Mouse (Mus musculus) right cerebral cortex, postnatal 14 days (tissue): ENCODE data around the gene Tmem135.

Experiments used
- DNase-seq: peaks from one replicate; pipeline ENCODE4 v3.0.0; 2022

The Tmem135 gene

GRCm38 (mm10) chr7:89417707-89418106, 13.7 kb upstream of the Tmem135 start:
- DNase-seq: no peak

- no peak for DNase-seq
Measured at GRCm38 (mm10) chr7:89416027-89416426, 12.0 kb upstream of the Tmem135 start.

- no peak for DNase-seq
Measured at GRCm38 (mm10) chr7:89412094-89412493, 8.1 kb upstream of the Tmem135 start.

GRCm38 (mm10) chr7:89411346-89411745, 7.3 kb upstream of the Tmem135 start:
- DNase-seq: no peak

GRCm38 (mm10) chr7:89410294-89410693, 6.3 kb upstream of the Tmem135 start:
- no peak for DNase-seq

GRCm38 (mm10) chr7:89407006-89407940, 3.3 kb upstream of the Tmem135 start:
- no peak for DNase-seq

- DNase-seq: no peak
Measured at GRCm38 (mm10) chr7:89406011-89406410, 2.0 kb upstream of the Tmem135 start.

GRCm38 (mm10) chr7:89404734-89405440, 865 bp upstream of the Tmem135 start:
- DNase-seq: peak; percentile 30

GRCm38 (mm10) chr7:89403053-89403972, 709 bp downstream of the Tmem135 start:
- peak; percentile 58 for DNase-seq

- no peak for DNase-seq
Measured at GRCm38 (mm10) chr7:89401936-89402335, 2.1 kb downstream of the Tmem135 start.

- no peak for DNase-seq
Measured at GRCm38 (mm10) chr7:89401136-89401858, 2.7 kb downstream of the Tmem135 start.

GRCm38 (mm10) chr7:89400721-89401120, 3.3 kb downstream of the Tmem135 start:
- DNase-seq: no peak

- DNase-seq: no peak
Measured at GRCm38 (mm10) chr7:89397837-89398534, 6.0 kb downstream of the Tmem135 start.

GRCm38 (mm10) chr7:89396386-89396785, 7.6 kb downstream of the Tmem135 start:
- DNase-seq: no peak

GRCm38 (mm10) chr7:89395399-89395798, 8.6 kb downstream of the Tmem135 start:
- DNase-seq: no peak

- no peak for DNase-seq
Measured at GRCm38 (mm10) chr7:89392825-89393224, 11.2 kb downstream of the Tmem135 start.

- no peak for DNase-seq
Measured at GRCm38 (mm10) chr7:89392388-89392787, 11.6 kb downstream of the Tmem135 start.

GRCm38 (mm10) chr7:89391831-89392230, 12.2 kb downstream of the Tmem135 start:
- DNase-seq: no peak

- DNase-seq: no peak
Measured at GRCm38 (mm10) chr7:89391281-89391680, 12.7 kb downstream of the Tmem135 start.

- DNase-seq: no peak
Measured at GRCm38 (mm10) chr7:89390660-89391059, 13.4 kb downstream of the Tmem135 start.

- no peak for DNase-seq
Measured at GRCm38 (mm10) chr7:89388981-89389380, 15.0 kb downstream of the Tmem135 start.

GRCm38 (mm10) chr7:89382892-89383291, 21.1 kb downstream of the Tmem135 start:
- no peak for DNase-seq
